Mouse (Mus musculus): ENCODE results near the gene Arid1a. TPM values are rescaled to one million over a fixed set of nuclear protein-coding genes. Genes with fewer than 3 reads are reported as not detected.

The Arid1a gene
- polyA plus RNA-seq, 1 experiment from 2014 or later = 10.4 TPM

- Histone ChIP-seq H3K9me3 (ENCODE audit: control insufficient read depth) (no peaks in the 10 kb centered on the region), H3K9ac (ENCODE audit: low read depth, low read length) (no peak overlapping the region), H3K27me3 (replicated peaks; ENCODE audit: control insufficient read depth, insufficient read depth, low read length) (no peaks in the 10 kb centered on the region), H3K4me3 (ENCODE audit: low read depth, low read length) (no peak overlapping the region), H3K4me1 (replicated peaks; ENCODE audit: control insufficient read depth, insufficient read depth, low read length) (peaks cover 16% of the 10 kb centered on the region), H3K4me2 (replicated peaks; ENCODE audit: low read depth) (no peak overlapping the region), H3K27ac (ENCODE audit: low read depth, low read length) (no peak overlapping the region), H3K36me3 (ENCODE audit: control insufficient read depth, insufficient read depth) (peaks cover 13% of the 10 kb centered on the region)
- no peak for TF ChIP-seq CTCF (IDR thresholded peaks at IDR 0.05; ENCODE audit: low read depth)
- 76% methylated on average over 3 of the region's 3 CpGs for WGBS
- ATAC-seq = no peak
These were observed 21.3 kb downstream of the Arid1a start for GRCm38 (mm10) chr4:133735282-133735681.

- Histone ChIP-seq H3K9me3 (ENCODE audit: control insufficient read depth) (no peaks in the 10 kb centered on the region), H3K4me2 (replicated peaks; ENCODE audit: low read depth) (peak overlapping the region; percentile 37), H3K4me3 (ENCODE audit: low read depth, low read length) (no peak overlapping the region), H3K36me3 (ENCODE audit: control insufficient read depth, insufficient read depth) (no peaks in the 10 kb centered on the region), H3K4me1 (replicated peaks; ENCODE audit: control insufficient read depth, insufficient read depth, low read length) (peaks cover 27% of the 10 kb centered on the region), H3K9ac (ENCODE audit: low read depth, low read length) (no peak overlapping the region), H3K27me3 (replicated peaks; ENCODE audit: control insufficient read depth, insufficient read depth, low read length) (no peaks in the 10 kb centered on the region), H3K27ac (ENCODE audit: low read depth, low read length) (peak overlapping the region; percentile 62; the same call in 1 of the 2 replicates)
- TF ChIP-seq CTCF (IDR thresholded peaks at IDR 0.05; ENCODE audit: low read depth) = no peak
- ATAC-seq = no peak
These were observed 26.4 kb downstream of the Arid1a start for GRCm38 (mm10) chr4:133730122-133730521.

DNA sequence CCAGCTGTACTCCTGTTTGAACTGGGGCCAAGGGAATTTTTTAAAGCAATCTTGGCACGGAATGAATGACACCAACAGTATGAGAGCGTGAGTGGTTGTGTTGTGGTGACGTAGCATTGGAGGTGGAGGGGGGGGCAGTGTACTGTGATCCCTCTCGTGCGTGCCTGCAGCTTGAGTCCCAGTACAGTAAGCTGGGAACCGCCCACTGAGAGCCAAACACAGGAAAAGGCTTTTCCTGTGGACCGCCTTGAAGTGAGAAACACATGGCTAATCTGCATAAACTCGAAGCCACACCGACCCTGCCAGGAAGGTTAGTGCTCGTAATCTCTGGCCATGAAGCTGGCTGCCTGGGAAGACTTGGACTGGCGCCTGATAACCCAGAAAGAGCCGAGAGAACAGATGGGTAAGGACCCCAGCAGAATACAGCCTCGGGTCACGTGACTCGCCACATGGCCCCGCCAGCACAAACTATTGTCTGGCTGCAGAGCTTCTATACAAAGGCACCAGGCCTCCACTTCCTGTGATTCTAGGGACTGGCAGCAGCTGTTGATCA lies 27.0 kb downstream of the Arid1a start:
- Histone ChIP-seq H3K9ac (ENCODE audit: low read depth, low read length) (no peak overlapping the region), H3K27me3 (replicated peaks; ENCODE audit: control insufficient read depth, insufficient read depth, low read length) (no peaks in the 10 kb centered on the region), H3K4me2 (replicated peaks; ENCODE audit: low read depth) (peak overlapping the region; percentile 37), H3K27ac (ENCODE audit: low read depth, low read length) (peak overlapping the region; percentile 62), H3K4me1 (replicated peaks; ENCODE audit: control insufficient read depth, insufficient read depth, low read length) (peaks cover 23% of the 10 kb centered on the region), H3K36me3 (ENCODE audit: control insufficient read depth, insufficient read depth) (no peaks in the 10 kb centered on the region), H3K4me3 (ENCODE audit: low read depth, low read length) (no peak overlapping the region), H3K9me3 (ENCODE audit: control insufficient read depth) (no peaks in the 10 kb centered on the region)
- no peak for TF ChIP-seq CTCF (IDR thresholded peaks at IDR 0.05; ENCODE audit: low read depth)
- ATAC-seq = peak; percentile 87
- WGBS = 1% methylated on average over 16 of the region's 16 CpGs

DNA sequence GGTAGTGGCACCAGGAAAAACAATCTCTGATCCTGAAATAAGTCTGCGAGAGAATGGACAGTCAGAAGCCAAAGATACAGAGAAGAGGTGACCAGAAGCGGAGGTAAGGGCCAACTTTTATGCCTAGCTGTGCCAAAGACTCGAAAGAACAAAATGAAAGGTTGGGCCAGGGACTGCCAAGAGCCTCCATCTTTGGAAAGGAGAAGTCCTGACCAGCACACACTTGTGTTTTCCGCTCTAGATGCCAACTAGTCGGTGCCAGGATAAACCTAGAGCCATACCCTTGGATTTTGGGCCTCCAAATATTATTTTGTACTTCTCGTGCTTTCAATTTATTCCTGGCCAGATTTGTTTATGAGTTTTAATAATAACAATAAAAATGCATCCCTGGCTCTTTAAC lies 27.6 kb downstream of the Arid1a start:
- H3K4me1 ChIP-seq (replicated peaks; ENCODE audit: control insufficient read depth, insufficient read depth, low read length) = peaks cover 23% of the 10 kb centered on the region
- no peak for TF ChIP-seq CTCF (IDR thresholded peaks at IDR 0.05; ENCODE audit: low read depth)
- 0 out of 2 replicates have a peak overlapping the region, but pooled peaks have one; percentile 54 for H3K27ac ChIP-seq (ENCODE audit: low read depth, low read length)
- 0 out of 2 replicates have a peak, but pooled peaks cover 2% of the 10 kb centered on the region for H3K36me3 ChIP-seq (ENCODE audit: control insufficient read depth, insufficient read depth)
- ATAC-seq = no peak
- WGBS = 56% methylated on average over 6 of the region's 6 CpGs
- no peaks in the 10 kb centered on the region for H3K27me3 ChIP-seq (replicated peaks; ENCODE audit: control insufficient read depth, insufficient read depth, low read length)
- H3K9ac ChIP-seq (ENCODE audit: low read depth, low read length) = no peak overlapping the region
- H3K9me3 ChIP-seq (ENCODE audit: control insufficient read depth) = no peaks in the 10 kb centered on the region
- H3K4me3 ChIP-seq (ENCODE audit: low read depth, low read length) = no peak overlapping the region
- peak overlapping the region; percentile 37 for H3K4me2 ChIP-seq (replicated peaks; ENCODE audit: low read depth)

- Histone ChIP-seq H3K4me2 (replicated peaks; ENCODE audit: low read depth) (no peak overlapping the region), H3K27me3 (replicated peaks; ENCODE audit: control insufficient read depth, insufficient read depth, low read length) (no peaks in the 10 kb centered on the region), H3K9ac (ENCODE audit: low read depth, low read length) (no peak overlapping the region), H3K27ac (ENCODE audit: low read depth, low read length) (no peak overlapping the region), H3K36me3 (ENCODE audit: control insufficient read depth, insufficient read depth) (0 out of 2 replicates have a peak, but pooled peaks cover 3% of the 10 kb centered on the region), H3K4me3 (ENCODE audit: low read depth, low read length) (no peak overlapping the region), H3K4me1 (replicated peaks; ENCODE audit: control insufficient read depth, insufficient read depth, low read length) (peaks cover 23% of the 10 kb centered on the region), H3K9me3 (ENCODE audit: control insufficient read depth) (no peaks in the 10 kb centered on the region)
- no peak for ATAC-seq
- 46% methylated on average over 9 of the region's 9 CpGs for WGBS
- TF ChIP-seq CTCF (IDR thresholded peaks at IDR 0.05; ENCODE audit: low read depth) = no peak
These were observed 28.3 kb downstream of the Arid1a start for GRCm38 (mm10) chr4:133728256-133728655.

DNA sequence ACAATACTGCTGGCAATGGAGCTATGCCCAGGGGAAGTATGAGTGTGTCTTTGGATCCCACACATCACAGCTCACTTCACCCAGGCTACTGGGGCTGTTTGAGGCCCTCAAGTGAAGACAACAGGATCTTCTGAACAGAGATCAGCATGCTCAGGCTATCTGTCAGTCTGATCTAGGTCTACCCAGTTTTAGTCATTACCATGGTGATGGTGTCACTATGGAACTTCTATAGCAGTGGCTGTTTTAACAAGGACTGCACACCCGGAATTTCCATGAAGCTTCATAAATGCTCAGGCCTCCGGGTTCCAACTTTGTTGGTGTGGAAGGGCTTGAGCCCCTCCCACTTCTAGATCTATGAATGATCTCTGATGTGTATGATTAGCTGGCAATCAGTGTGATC lies 30.9 kb downstream of the Arid1a start:
- Histone ChIP-seq H3K9ac (ENCODE audit: low read depth, low read length) (no peak overlapping the region), H3K4me1 (replicated peaks; ENCODE audit: control insufficient read depth, insufficient read depth, low read length) (peaks cover 14% of the 10 kb centered on the region), H3K27ac (ENCODE audit: low read depth, low read length) (no peak overlapping the region), H3K4me3 (ENCODE audit: low read depth, low read length) (no peak overlapping the region), H3K4me2 (replicated peaks; ENCODE audit: low read depth) (no peak overlapping the region), H3K27me3 (replicated peaks; ENCODE audit: control insufficient read depth, insufficient read depth, low read length) (no peaks in the 10 kb centered on the region), H3K9me3 (ENCODE audit: control insufficient read depth) (no peaks in the 10 kb centered on the region), H3K36me3 (ENCODE audit: control insufficient read depth, insufficient read depth) (peaks cover 23% of the 10 kb centered on the region)
- no peak for TF ChIP-seq CTCF (IDR thresholded peaks at IDR 0.05; ENCODE audit: low read depth)
- ATAC-seq = no peak
- 70% methylated on average over 2 of the region's 2 CpGs for WGBS
